ENCODE assay signal across 20 mouse cellular contexts in the genomic region with DNA sequence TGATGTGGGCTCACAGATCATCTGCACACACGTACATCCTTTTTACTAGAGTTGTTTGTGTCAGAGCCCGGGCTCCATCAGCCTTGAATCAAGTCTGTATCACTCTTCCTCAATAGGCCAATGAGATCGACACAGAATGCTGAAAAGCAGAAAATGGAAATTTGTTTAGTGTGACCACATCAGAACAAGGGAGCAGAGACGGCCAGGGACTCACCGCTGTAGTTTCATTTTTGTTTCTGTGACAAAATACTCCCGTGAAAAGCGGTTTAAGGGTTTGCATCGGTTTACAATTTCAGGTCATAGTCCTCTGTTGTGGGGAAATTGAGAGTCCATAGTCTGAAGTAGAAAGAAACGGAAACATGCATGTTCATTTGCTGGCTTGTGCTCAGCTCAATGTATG. TPM values are rescaled to one million over a fixed set of nuclear protein-coding genes. Genes with fewer than 3 reads are reported as not detected.
"Had no signal": no experiment of that assay in that cellular context is flagged by ENCODE, and none has a peak within 500 bp of the region (broad histone marks: within the 10 kb centered on the region; RNA-seq: fewer than 3 reads in every experiment).

No protein-coding gene starts in this region.

- DNase-seq: kidney, adult 8-10 months; kidney, postnatal 25 days; liver, embryonic 13.5 days; lung, adult 2 months; lung, postnatal 4 days; midbrain, embryonic 14.5 days; spleen, adult 18-20 months; thymus, adult 2 months; thymus, postnatal 25 days had no signal

- H3K36me3 ChIP-seq: limb, embryonic 12.5 days; liver, embryonic 13.5 days; midbrain, embryonic 10.5 days; neural tube, embryonic 13.5 days had no signal

- ATAC-seq: lung, postnatal 0 days had no signal

- H3K4me3 ChIP-seq: limb, embryonic 12.5 days; liver, embryonic 13.5 days; midbrain, embryonic 10.5 days; myocyte; neural tube, embryonic 13.5 days had no signal

- H3K9ac ChIP-seq: limb, embryonic 12.5 days; liver, embryonic 13.5 days; neural tube, embryonic 13.5 days had no signal

- H3K27ac ChIP-seq: limb, embryonic 12.5 days; liver, embryonic 13.5 days; midbrain, embryonic 10.5 days; neural tube, embryonic 13.5 days had no signal

- H3K9me3 ChIP-seq: liver, embryonic 13.5 days; midbrain, embryonic 10.5 days; neural tube, embryonic 13.5 days had no signal

- H3K4me2 ChIP-seq: limb, embryonic 12.5 days; liver, embryonic 13.5 days; neural tube, embryonic 13.5 days had no signal

- H3K4me1 ChIP-seq: limb, embryonic 12.5 days; midbrain, embryonic 10.5 days; neural tube, embryonic 13.5 days had no signal

- H3K27me3 ChIP-seq: limb, embryonic 12.5 days; liver, embryonic 13.5 days; neural tube, embryonic 13.5 days had no signal

RNA-seq across cellular contexts. Expression of gene Rtp3, which starts 12.9 kb away (rescaled TPM):
- total RNA-seq: megakaryocyte, adult 5-6 weeks had no signal
- polyA plus RNA-seq: limb, embryonic 12.5 days; midbrain, embryonic 10.5 days; midbrain, embryonic 14.5 days; myocyte; neural tube, embryonic 13.5 days; stomach, embryonic 14.5 days had no signal

RNA-seq across cellular contexts. Expression of gene Ltf, which starts 15.8 kb away (rescaled TPM):
- total RNA-seq: left cerebral cortex, adult 8-10 months had no signal
- polyA plus RNA-seq: midbrain, embryonic 10.5 days; myocyte; testis, adult 2 months; urinary bladder, adult 2 months had no signal

RNA-seq across cellular contexts. Expression of gene Lrrc2, which starts 51.9 kb away (rescaled TPM):
- polyA plus RNA-seq: stomach, embryonic 14.5 days had no signal

RNA-seq across cellular contexts. Expression of gene Tdgf1, which starts 57.3 kb away (rescaled TPM):
- total RNA-seq: megakaryocyte, adult 5-6 weeks had no signal
- polyA plus RNA-seq: kidney, embryonic 16.5 days; limb, embryonic 12.5 days; liver, embryonic 13.5 days; midbrain, embryonic 14.5 days; myocyte; stomach, embryonic 14.5 days; urinary bladder, adult 2 months had no signal
